Mouse (Mus musculus) mouse embryonic stem cell (cell line): Measurements from ENCODE around the gene Ebf3.

Source experiments
- in situ Hi-C, 2 experiments: fragments of 300-500 bp; cut with MboI; formaldehyde crosslinking; loops; 1 replicate in 1 of 2; 3 replicates in 1 of 2; pipeline ENCODE4 v1.14.3; 2019 to 2020; ENCODE audit warnings: low sequenced_read_pairs in 2 of 2, low pct_unique_long_range_greater_than_20kb in 1 of 2, mixed read lengths in 1 of 2; ENCODE audit not compliant: unreplicated experiment in 1 of 2

The Ebf3 gene

DNA sequence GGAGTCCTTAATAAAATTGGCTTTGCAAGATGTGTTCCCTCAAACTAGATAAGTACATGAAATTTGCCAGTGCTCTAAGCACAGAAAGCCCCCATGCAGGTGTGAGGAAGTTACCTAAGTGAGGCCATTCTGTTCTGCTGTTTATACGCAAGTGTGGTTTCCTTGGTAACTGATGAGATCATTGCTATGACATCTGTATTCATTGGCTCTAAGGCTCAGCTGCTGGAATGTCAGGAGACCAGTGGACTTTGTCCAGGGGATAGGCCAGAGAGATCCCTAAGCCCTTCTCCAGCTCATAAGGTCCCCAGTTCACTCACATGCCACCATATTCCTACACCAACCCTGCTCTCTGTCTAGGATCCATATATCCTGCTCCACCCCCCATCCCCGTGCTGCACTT lies 162.4 kb downstream of the Ebf3 start:
- in situ Hi-C loops = no loop called here

DNA sequence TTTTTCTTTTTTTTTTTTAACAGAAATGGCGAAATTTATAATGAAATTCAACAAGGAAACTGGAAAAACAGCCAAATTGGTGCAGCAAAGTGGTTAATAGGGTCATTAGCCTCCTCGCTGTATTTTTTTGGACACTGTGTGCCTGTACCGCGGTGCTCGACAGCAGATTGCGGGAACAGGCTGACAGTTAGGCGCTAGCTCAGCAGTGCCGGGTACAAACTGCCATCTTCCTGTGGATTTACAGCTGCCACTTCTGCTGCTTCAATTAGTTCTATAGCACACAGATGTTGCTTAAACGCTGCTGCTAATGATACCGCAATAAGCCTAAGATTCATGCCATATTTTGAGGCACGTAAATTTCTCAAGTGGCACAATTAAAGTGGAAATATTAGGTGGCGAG lies 167.1 kb downstream of the Ebf3 start:
- in situ Hi-C loops = no loop called here
